Mouse (Mus musculus): ENCODE data around the gene Lrg1. TPM values are rescaled to one million over a fixed set of nuclear protein-coding genes. Genes with fewer than 3 reads are reported as not detected.

The Lrg1 gene
- 27.0 and 30.1 TPM in 2 replicates for polyA plus RNA-seq (2012; rRNA removed)

DNA sequence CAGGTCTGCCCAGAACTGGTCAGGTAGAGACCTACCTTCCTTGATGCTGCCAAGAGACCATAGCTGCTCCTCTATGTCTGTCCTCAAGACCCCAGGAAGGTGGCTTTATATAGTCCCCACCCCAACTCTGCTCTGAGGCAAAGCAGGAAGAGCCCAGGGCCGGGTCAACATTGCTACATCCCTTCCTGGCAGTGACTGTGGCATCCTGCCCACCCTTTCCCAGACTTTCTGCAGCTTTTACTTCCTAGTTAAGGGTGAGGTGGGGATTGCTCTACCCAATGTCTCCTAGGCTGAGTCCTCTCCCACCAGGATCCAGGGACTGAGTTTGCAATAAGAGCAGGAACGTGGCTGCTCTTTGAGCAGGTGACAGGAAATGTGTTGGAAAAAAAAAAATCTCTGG lies at the start of gene Lrg1:
Lrg1 (minus strand) TSS at position 176 of the 400 bp plus-strand sequence.

DNA sequence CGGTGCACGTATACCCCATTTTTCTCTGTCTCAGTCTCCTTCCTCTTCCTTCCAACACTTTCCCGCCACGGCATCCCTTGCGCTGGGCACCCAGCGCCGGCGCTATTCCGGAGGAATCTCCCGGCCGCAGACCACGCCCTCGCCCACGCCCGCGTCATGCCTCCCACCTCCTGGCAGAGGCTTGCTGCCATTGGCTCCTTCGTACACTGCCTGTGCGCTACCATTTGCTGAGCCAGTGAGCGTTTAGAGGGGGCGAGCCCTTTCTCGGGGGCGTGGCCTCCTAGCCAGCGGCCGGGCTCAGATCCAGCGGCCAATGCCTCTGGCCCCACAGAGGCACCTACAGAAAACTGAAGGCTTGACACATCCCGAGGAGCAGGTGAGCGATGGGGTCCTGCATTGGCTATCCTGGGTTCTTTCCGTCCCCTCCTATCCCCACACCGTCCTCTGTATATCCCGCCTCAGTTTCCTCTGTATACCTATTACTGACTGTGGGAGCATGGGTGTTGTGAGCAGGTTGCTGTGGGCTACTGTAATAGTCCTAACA lies 40.5 kb upstream of the Lrg1 start, which contains the start of gene Tnfaip8l1:
Tnfaip8l1 (plus strand) TSS at position 247 of the 544 bp plus-strand sequence.

DNA sequence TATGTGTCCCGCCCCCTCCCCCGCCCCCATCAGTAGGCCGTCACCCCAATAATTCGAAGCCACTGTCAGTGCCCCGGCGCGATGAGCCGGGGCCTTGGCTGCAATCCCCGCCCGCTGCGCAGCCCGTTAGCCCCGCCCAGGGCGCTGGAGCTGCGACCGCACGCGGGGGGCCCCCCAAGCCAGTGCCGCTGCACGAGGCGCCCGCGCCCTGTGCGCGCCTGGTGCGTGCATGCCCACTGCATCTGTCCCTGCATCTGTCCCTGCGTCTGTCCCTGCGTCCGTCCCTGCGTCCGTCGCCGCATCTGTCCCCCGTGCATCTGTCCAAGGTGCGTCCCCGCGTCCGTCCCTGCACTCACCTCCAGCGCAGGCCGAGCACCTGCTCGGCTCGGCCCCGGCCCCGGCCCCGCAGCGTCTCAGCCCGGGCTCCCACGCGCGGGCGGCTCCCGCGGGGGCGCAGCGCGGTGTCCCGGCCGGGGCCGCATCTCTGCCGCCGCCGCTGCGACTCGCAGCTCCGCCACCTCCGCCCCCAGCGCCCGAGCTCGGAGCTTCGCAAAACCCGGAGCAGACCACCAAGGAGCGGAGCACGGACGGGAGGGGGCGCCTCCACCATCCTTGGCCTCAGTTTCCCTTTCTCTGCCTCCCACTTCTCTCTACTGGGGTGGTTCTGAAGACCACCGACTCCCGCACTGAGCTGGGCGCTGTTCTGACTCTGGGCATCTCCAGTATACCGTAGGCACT lies 18.2 kb upstream of the Lrg1 start, which contains the start of gene Sema6b:
Sema6b (minus strand) TSS at position 486 of the 738 bp plus-strand sequence.

GRCm38 (mm10) chr17:56117251-56117710 lies 4.5 kb downstream of the Lrg1 start, which contains the start of gene Plin5:
Plin5 (minus strand) TSS chr17:56117596.

DNA sequence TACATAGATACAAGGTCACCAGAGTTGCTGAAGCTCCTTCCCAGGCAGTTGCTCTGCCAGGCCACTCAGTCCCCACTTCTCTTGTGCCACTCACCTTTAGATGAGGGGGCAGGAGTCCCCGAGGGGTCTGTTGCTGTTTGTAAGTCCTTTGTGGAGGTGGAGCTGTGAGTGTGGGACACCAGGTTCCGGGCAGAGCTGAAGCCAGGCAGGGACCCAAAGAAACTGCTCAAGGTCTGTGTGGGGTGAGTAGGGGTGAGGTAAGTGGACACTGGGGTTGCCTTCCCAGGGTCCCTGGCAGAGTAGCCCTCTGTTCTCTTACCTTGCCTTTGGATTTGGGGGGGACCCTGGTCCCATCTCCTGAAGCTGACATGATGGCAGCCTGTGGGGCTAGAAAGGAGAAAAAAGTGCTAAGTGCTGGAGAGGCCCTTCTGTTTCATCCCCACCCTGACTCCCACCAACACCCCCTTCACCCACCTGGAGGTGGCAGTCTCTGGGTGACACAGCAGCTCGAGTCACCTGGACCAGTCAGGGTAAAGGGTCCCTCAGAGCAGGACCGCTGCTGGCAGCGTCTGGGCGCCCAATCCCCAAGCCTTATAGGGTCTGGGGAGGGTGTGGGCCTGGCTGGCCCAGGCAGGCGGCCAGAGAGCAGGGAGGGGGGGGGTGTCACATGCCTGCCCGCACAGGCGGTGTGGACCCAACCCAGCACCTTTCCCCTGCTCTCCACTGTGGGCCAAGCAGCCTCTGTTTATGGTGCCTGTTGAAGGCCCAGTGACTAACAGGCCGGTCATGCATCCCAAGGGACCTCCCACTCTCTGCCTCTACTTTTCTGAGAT lies 12.4 kb downstream of the Lrg1 start, which contains the start of gene Plin4:
Plin4 (minus strand) TSS at position 585 of the 833 bp plus-strand sequence.

GRCm38 (mm10) chr17:56078880-56079795 lies 42.7 kb downstream of the Lrg1 start, which contains the start of gene Hdgfl2:
Hdgfl2 (plus strand) TSS chr17:56079634.

GRCm38 (mm10) chr17:56074827-56075208 lies 47.0 kb downstream of the Lrg1 start, which contains the start of gene Ubxn6:
Ubxn6 (minus strand) TSS chr17:56075028.

Other genes starting within 250 kb of the Lrg1 start
- 0.96 and 1.3 TPM in 2 replicates for gene Zfp119a, start 243.1 kb downstream of the Lrg1 start, polyA plus RNA-seq (2012; rRNA removed)
- 2.8 and 3.5 TPM in 2 replicates for gene Zfp959, start 229.9 kb downstream of the Lrg1 start, polyA plus RNA-seq (2012; rRNA removed)
- 1.1 and 1.5 TPM in 2 replicates for gene Zfp119b, start 172.5 kb downstream of the Lrg1 start, polyA plus RNA-seq (2012; rRNA removed)
- gene Ebi3, start 169.4 kb downstream of the Lrg1 start, polyA plus RNA-seq (2012; rRNA removed): 9.9 and 13.9 TPM in 2 replicates
- 4.5 and 5.0 TPM in 2 replicates for gene Yju2, start 162.9 kb downstream of the Lrg1 start, polyA plus RNA-seq (2012; rRNA removed)
- gene Shd, start 151.5 kb downstream of the Lrg1 start, polyA plus RNA-seq (2012; rRNA removed): 0.44 and 0.54 TPM in 2 replicates
- 0.07 and 0.12 TPM in 2 replicates for gene Fsd1, start 135.5 kb downstream of the Lrg1 start, polyA plus RNA-seq (2012; rRNA removed)
- gene Stap2, start 116.4 kb downstream of the Lrg1 start, polyA plus RNA-seq (2012; rRNA removed): 15.6 and 16.5 TPM in 2 replicates
- 28.4 and 34.8 TPM in 2 replicates for gene Mpnd, start 116.3 kb downstream of the Lrg1 start, polyA plus RNA-seq (2012; rRNA removed)
- 36.6 and 39.4 TPM in 2 replicates for gene Sh3gl1, start 85.4 kb downstream of the Lrg1 start, polyA plus RNA-seq (2012; rRNA removed)
- 6.3 and 6.8 TPM in 2 replicates for gene Chaf1a, start 81.6 kb downstream of the Lrg1 start, polyA plus RNA-seq (2012; rRNA removed)
- 16.2 and 18.5 TPM in 2 replicates for gene Ubxn6, start 47.0 kb downstream of the Lrg1 start, polyA plus RNA-seq (2012; rRNA removed)
- gene Hdgfl2, start 42.4 kb downstream of the Lrg1 start, polyA plus RNA-seq (2012; rRNA removed): 21.8 and 24.8 TPM in 2 replicates
- gene Plin4, start 12.2 kb downstream of the Lrg1 start, polyA plus RNA-seq (2012; rRNA removed): 1.8 and 2.7 TPM in 2 replicates
- gene Plin5, start 4.4 kb downstream of the Lrg1 start, polyA plus RNA-seq (2012; rRNA removed): 30.3 and 41.4 TPM in 2 replicates
- gene Sema6b, start 18.3 kb upstream of the Lrg1 start, polyA plus RNA-seq (2012; rRNA removed): 3.1 and 4.3 TPM in 2 replicates
- gene Tnfaip8l1, start 40.5 kb upstream of the Lrg1 start, polyA plus RNA-seq (2012; rRNA removed): 2.3 and 2.7 TPM in 2 replicates
- gene Mydgf, start 61.9 kb upstream of the Lrg1 start, polyA plus RNA-seq (2012; rRNA removed): 55.4 and 56.7 TPM in 2 replicates
- gene Dpp9, start 96.9 kb upstream of the Lrg1 start, polyA plus RNA-seq (2012; rRNA removed): 16.5 and 19.1 TPM in 2 replicates
- 5.1 and 5.5 TPM in 2 replicates for gene Fem1a, start 134.8 kb upstream of the Lrg1 start, polyA plus RNA-seq (2012; rRNA removed)
- gene Ticam1, start 154.8 kb upstream of the Lrg1 start, polyA plus RNA-seq (2012; rRNA removed): 6.8 and 8.0 TPM in 2 replicates
- 13.8 and 16.0 TPM in 2 replicates for gene Plin3, start 170.9 kb upstream of the Lrg1 start, polyA plus RNA-seq (2012; rRNA removed)
- gene Arrdc5, start 178.3 kb upstream of the Lrg1 start, polyA plus RNA-seq (2012; rRNA removed): not detected in 2 replicates
- 33.6 and 34.3 TPM in 2 replicates for gene Uhrf1, start 181.3 kb upstream of the Lrg1 start, polyA plus RNA-seq (2012; rRNA removed)
- 5.8 and 6.7 TPM in 2 replicates for gene Kdm4b, start 204.1 kb upstream of the Lrg1 start, polyA plus RNA-seq (2012; rRNA removed)

All from liver, embryonic 18 days (tissue).